Mouse (Mus musculus): ENCODE data around the gene Ano10.

The Ano10 gene

DNA sequence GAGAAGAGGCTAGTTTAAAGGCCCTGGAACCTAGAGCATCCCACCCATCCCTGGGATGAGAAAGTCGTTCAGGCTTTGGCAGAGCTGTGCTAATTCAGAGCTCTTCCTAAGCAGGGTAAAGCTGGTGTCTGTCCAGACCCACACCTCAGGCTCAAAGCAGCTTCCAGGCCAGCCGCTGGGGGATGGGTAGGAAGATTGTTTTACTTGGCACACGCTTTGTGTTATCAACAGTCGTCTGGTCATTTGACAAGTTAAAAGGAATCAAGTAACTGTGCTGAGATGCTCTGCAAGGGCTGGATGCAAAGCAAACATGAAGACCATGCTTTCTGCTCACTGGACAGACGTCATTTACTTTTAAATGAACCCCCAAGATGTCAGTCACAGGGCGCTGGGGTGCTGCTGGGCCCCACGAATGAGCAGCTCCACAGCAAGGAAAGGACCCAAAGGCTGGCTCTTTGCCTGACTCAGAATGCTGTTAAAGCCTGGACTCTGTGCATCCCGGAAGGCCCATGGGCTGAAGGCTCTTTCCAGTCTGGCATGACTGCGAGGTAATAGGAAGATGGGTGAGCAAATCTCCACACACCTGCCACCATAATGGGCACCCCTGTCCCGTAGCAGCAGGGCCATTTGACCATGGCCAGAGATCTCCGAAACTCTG lies 88.6 kb downstream of the Ano10 start:
- no peak for DNase-seq (ENCODE audit: extremely low read depth, low read depth, low spot score)

DNA sequence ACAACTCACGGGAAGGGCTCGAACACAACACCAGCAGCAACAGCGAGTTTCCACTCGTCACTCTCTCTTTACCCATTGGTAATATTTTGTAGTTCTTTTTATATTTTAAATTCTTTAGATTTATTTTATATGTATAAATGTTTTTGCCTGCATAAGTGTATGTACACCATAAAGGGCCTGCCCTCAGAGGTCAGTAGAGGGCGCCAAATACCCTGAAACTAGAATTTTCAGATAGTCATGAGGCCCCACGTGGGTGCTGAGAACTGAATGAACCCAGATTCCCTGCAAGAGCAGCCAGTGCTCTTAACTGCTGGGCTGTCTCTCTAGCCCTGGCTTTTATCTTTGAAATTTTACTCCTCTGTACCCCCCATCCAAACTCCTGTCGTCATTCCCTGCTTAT lies 89.7 kb downstream of the Ano10 start:
- DNase-seq (ENCODE audit: extremely low read depth, low read depth, low spot score) = no peak

DNA sequence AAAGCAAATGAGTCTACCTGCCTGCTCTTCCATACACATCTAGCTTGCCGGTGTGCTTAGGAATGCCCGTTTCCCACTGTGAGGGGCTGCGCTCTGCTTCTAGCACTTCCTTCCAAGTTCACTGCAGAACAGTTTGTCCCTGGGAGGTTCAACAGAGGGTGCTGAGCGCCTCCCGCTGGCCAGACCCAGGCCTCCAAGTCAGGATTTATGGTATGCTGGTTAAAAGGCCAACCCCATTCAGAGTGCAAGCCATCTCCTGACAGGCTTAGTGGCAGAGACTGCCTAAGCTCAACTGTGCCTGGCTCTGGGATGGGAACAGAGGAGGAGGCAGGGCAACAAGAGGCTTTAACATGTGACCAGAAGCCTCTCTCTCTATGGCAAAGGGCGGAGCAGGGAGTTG lies 95.0 kb downstream of the Ano10 start:
- no peak for DNase-seq (ENCODE audit: extremely low read depth, low read depth, low spot score)

DNA sequence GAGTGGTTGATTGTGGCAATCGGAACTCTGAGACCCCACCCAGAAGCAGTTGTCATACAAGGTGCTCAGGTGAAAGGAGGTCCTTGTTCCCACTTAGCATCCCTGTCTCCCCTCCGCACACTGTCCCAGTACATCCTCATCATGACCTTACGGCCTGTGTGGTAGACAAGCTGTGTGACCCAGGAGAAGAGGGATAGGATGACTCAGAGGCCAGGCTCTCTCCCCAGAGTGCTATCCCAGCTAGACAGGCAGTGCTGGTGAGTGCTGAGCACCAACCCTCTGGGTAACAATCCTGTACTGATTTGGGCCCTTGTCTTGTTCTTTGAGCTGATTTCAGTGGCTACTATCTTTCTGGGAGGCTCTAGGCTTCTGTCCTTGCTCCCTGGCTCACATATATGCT lies 95.6 kb downstream of the Ano10 start:
- no peak for DNase-seq (ENCODE audit: extremely low read depth, low read depth, low spot score)

DNA sequence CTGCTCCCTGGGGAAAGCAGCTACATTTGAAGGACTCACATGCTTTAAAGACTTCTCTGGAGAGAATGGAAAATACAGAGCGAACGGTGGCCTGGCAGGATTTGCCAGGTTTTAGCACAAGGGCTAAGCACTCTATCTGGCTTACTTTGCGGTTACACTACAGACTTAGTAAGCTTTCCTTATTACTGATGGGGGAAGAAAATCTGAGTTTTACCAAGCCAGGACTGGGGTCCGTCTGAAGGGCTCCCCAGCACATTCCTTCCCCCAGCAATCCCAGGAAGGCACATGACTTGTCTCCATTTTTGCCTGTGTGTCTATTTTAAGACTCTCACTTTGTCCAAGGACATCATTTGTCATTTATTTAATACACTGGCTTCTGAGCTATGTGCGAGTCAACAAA lies 97.2 kb downstream of the Ano10 start:
- no peak for DNase-seq (ENCODE audit: extremely low read depth, low read depth, low spot score)

DNA sequence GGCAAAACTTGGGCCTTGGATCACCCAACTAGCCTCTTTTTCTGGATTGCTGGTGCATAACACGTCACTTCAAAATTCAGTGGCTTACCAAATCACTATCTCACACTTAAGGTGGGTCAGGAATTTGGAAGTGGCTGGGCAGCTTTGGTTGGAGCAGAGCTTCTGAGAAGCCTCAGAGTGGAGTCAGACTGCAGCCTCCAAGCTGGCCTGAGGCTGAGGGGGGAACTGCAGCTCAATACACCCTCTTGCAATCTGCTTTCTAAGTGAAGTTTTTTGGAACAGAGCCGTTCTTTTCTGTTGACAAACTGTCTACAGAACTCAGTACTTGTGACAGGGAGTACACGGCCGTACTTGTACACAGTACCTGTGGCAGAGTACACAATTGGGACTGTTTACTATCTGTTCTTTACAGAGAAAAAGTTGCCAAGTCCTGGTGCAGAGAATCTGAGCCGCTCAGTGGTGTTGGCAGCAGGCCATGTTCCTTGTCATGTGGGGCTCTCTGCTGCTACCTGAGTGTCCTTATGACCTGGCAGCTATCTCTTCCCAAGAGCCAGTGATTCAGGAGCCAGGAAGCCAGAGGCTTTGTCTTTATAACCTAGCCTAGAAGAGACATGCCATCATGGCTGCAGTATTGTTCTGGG lies 99.1 kb downstream of the Ano10 start:
- peak; percentile 25 for DNase-seq (ENCODE audit: extremely low read depth, low read depth, low spot score)

DNA sequence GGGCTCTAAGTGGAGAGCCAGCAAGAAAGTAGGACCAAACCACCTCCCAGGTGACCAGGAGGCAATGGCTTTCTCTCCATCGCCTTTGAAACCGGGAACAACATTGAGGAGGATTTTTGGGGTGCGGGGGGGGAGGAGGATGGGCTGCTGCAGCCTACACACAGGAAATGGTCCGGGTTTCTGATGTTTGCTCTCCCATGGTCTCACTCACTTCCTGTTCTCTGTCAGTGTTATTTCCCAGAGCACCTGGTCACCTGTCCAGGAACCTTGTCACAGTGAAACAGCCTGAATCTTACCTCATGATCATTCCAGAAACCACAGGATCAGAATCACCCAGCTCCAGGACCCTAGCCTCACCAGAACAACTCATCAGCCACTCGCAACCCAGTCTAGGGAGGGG lies 100.4 kb downstream of the Ano10 start:
- DNase-seq (ENCODE audit: extremely low read depth, low read depth, low spot score) = no peak

DNA sequence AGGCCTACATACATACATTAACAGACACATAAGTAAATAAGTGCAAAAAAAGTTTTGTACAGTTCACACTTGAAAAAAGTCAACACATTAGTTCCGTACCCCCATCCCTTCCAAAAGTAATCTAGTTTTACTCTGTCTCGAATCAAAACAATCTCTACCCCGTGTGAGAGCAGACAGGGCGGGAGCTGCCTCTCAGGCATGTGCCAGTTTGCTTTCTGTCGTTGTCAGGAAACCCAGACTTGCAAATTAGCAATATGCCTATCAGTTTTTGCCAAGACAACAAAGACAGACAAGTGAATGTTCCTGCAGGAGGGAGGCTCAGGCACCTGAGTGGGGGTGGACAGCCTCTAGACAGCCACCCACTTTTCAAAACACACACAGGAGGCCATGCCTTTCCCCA lies 100.9 kb downstream of the Ano10 start:
- DNase-seq (ENCODE audit: extremely low read depth, low read depth, low spot score) = no peak

DNA sequence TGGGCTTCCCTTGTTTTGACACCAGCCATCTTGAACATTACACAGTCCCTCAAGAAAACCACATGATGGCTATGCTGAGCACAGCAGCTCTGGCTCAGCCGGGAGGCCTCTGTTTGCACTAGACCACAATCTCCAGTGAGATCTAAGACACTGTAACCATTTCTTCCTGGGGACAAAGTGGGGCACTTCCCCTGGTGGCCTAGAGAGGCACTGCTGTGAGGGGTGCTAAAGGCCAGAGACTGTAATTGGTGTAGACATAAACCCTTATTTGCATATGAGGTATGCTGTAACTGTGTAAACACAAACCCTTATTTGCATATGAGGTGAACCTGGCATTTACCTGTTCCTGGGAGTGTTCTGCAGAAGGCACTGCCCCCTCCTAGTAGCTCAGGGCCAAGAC lies 105.5 kb downstream of the Ano10 start:
- DNase-seq (ENCODE audit: extremely low read depth, low read depth, low spot score) = no peak

DNA sequence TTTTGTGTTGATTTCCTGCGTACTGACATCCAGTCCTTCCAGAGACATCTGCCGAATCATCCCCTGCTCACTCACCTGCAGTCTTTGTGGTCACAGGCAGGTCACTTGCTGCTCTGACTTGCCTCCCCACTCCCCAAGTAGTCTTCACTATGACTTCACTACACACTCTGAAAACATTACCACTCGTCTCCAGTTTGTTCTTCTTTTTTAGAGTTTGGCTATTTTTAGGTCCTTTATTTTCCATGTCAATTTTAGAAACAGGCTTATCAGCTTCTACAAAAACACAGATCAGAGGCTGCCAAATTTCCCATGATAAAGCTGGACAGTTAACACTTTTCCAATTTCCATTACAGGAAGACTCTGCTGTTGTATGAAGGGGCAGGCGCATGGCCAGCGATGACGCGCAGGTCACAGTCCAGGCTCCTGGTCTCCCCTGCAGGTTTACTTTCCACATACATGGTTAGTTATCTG lies 106.7 kb downstream of the Ano10 start:
- DNase-seq (ENCODE audit: extremely low read depth, low read depth, low spot score) = no peak

DNA sequence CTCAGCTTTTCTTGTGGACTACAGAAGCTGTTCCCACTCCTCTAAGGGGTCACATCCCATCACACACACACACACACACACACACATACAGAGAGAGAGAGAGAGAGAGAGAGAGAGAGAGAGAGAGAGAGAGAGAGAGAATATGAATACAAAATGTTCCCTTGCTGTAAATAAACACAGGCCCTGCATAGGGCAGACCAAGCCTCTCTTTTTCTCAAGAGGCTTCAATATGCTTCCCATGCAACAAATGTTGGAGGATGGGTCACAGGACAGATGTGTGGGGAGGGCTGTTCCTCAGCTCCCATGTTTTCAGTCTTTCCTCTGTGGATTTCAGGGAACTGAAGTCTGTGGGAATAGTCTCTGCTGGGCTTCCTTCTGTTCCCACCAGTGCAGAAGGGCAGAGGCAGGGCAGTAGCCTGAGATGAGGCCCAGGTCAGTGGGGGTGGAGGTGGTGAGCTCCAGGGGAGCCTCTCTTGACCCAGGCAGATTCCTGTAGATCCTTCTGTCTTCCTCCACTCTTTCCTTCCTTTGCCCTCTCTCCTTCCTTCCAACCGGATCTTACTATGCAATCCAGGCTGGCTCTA lies 107.5 kb downstream of the Ano10 start:
- DNase-seq (ENCODE audit: extremely low read depth, low read depth, low spot score) = no peak

DNA sequence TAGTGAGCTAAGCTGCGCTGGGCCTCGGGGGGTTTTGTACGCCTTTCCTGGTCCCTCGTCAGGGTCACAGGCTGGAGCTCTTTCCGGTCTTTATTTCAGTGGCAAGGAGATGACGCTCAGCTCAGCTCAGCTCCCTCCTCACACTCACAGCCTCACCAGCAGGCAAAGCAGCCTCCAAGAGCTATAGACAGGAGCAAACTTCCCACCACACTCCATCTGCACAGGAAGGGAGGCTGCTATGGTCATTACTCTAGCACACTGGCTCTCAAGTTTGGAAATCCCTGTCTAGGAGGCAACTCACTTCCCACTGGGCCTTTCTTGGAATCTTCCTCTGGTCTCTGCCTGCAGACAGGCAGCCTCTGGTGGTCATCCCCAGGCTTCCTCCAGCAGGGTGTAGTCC lies 108.3 kb downstream of the Ano10 start:
- no peak for DNase-seq (ENCODE audit: extremely low read depth, low read depth, low spot score)

DNA sequence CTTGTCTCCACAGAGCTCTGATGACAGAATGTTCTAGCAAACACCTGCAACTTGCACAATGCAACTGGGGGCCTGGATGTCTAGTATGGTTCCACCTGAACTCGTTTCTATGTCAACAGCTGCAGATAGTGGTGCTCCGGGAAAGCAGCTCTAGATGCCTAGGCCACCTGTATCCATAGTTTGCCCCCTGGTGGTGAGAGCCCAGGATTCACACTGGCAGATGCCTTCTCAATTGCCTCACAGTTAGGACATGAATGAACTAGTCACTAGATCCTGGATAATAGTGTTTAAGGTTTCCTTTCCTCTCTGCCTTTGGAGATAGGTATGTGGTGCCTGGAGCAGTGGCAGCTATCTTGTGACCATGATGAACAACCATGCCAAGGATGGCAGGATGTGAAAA lies 109.2 kb downstream of the Ano10 start:
- DNase-seq (ENCODE audit: extremely low read depth, low read depth, low spot score) = peak; percentile 18

DNA sequence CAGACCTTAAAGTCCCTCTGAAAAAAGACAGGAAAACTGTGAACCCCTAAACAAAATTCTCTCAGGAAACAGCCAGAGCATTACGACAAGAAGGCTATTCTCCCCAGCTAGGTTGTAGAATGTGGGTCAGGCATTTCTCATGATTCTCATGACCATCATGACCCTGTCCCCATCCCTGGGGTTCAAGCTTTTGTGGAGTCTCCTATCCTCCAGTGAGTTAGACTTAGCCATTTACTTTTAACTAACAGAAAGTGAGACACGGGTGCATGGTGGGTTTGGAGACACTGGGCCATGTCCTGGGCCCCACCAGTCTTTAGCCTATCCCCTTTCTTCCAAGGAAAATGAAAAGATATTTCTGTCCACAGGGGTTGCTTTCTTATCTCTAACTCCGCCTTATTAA lies 109.9 kb downstream of the Ano10 start:
- no peak for DNase-seq (ENCODE audit: extremely low read depth, low read depth, low spot score)

DNA sequence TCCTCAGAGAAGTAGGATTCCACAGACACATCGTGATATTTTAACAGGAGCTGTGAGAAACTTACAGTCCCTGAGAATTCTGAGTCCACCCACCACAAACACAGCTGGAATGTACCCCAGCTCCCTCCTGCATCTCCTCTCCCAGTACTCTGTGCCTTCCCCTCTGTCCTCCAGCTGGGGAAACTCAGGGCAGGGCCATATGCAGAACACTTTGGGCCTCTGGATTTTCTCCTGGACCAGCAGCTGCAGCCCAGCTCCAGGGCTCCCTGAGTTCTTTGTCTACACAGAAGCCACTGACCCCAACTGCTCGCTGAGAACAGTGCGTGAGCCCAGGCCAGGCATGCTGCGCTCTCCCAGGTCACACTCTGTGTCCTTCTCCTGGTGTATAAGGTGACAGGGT lies 111.1 kb downstream of the Ano10 start:
- no peak for DNase-seq (ENCODE audit: extremely low read depth, low read depth, low spot score)

DNA sequence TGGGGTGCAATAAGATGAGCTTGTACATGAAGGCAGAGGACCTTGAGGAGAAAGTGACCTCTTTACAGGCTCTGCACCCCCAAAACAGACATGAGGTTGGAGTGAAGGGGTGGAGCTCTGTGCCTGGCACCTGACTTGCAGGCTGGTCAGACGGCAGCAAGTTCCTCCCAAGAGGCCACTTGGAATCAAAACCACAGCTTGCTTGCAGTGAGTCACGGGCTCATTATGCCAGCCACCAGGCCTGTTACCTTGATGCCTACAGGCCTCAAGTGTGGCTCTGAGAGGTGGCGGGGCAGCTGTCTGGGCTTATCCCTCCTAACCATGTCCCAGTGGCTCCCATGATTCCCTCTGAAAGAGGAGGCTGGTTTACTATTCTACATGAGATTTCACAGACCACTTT lies 114.1 kb downstream of the Ano10 start:
- no peak for DNase-seq (ENCODE audit: extremely low read depth, low read depth, low spot score)

DNA sequence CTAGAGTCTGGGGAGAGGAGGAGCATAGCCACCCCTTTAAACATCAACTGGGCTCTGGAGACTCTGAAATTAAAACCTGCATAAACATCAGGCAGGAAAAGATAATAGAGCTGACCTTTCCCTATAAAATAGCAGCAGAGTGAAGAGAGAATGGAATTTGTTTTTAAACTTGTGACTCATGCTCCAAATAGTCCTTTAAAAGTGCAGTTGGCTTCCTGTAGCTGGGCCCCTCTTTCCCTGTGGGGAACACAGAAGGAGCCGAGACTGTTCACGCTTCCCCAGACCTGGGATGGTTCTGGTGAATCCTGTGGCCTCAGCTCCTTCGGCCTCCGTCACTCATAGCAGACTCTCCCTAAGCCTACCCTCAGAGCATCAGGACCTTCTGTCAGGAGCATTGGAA lies 115.8 kb downstream of the Ano10 start:
- no peak for DNase-seq (ENCODE audit: extremely low read depth, low read depth, low spot score)

DNA sequence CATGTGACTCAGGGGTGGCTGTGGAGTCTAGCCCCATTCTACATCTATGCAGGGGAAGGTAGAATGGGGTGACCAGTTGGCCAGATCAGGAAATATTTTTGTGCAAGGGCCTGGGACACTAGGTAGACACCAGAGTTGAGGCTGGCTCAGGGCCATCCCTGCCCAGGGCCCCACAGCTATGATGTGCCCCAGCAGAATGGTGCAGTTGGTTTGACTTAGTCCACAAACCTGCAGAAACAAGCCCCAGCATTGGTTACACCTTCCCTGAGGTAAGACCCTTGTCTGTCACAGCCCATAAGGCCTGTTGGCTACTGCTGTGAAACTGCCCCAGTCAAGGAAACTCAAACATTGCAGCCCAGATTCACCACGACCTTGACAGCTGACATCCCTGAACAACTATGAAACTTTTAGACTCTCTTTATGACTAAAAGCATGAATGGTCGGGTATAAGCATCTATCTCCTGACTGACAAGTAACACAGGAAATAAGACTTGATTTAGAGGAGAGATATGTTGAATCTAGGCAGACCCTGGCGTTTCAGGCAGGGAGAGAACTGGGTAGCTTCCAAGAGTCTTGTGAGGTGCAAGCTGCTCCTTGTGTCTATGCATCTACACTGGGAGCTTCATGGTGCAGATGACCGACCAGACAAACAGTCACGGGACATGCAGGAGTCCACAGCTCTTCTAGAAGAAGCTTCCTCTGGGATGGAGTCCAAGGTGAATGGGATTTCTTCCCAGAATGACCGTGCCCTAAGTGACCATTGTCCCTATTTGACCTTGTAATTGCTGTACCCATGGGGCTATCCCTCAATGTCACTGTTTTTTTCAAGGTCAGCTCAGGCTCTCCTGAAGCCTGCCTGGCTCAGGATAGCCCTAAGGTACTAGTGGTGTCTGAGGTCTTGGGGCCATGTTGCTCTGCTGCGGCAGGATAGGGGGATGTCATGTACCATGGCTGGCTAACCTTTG lies 116.7 kb downstream of the Ano10 start:
- no peak for DNase-seq (ENCODE audit: extremely low read depth, low read depth, low spot score)

DNA sequence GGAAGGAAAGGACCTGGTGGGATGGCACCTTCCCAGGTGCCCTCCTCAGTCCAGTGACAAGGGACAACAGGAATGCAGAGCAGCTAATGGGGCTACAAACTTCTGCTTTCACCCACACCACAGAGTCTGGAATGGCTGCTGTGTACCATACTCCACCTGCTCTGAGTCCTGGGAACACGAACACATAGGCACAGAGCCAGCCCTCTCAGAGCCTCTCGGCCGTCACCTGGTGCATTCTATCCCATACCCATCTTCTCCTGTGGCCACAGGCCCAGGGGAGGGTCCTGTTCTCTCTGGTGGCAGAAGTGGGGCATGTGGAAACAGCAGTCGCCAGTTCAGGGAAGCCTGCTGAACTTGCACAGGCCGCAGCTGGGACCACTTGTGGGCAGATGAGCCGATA lies 119.5 kb downstream of the Ano10 start:
- no peak for DNase-seq (ENCODE audit: extremely low read depth, low read depth, low spot score)

DNA sequence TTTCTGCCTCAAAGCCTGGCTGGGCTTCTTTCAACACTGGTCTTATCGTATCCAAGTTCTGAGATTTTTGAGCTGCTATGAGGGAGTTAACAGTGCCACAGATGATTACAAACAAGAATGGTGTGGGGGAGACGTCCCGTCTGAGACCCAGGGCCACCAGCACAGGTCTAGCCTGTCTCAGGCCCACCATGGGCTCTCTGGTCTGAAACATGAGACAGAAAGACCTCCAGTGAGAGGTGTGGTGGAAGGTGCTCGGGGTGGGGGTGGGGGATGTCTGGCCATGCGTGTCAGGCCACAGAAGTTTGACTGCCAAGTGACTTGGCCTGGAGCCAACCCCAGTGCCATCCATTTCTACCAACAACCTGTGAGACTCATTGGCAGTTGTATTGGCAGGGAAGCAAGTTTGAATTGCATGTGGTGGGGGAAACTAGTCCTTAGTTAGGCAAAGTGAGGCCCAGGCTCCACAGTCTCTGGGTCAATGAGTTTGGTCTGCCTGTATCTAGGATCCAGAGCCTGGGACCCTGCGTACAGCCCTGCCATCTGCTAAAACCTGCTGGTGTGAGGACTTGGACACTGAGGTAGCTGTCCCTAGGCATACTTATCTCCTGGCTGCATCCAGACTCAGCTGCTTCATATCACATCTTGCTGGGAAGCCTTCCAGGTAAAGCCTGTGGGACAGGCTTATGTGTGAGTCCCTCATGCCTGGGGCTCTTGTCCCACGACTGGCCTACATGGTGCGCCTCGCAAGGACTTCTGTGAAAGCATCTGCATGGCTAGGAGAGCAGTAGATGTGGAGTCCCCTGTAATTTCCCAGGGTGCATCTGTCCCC lies 120.6 kb downstream of the Ano10 start:
- no peak for DNase-seq (ENCODE audit: extremely low read depth, low read depth, low spot score)
